Mouse (Mus musculus) lung, adult 18-20 months (tissue): Measurements from ENCODE around the gene Ctrl.
"Not testable (repeated sequence)": the region's sequence is repeated elsewhere in the genome, so short reads cannot be mapped to it uniquely, and the experiment has no call there.

Source experiments
- DNase-seq, 2 experiments: peaks; one replicate each; pipeline ENCODE4 v3.0.0; 2022; ENCODE audit warnings: mixed read lengths in 2 of 2

Ctrl gene

GRCm38 (mm10) chr8:105933762-105934161, at the start of gene Ctrl:
Ctrl (minus strand) TSS chr8:105933862.
- no peak for DNase-seq

GRCm38 (mm10) chr8:105983406-105983805, 49.7 kb upstream of the Ctrl start:
- not testable (repeated sequence) for DNase-seq

GRCm38 (mm10) chr8:105981146-105981545, 47.5 kb upstream of the Ctrl start:
- DNase-seq = no peak

- DNase-seq = no peak
Measured at GRCm38 (mm10) chr8:105979325-105979724, 45.7 kb upstream of the Ctrl start, which contains the start of gene Dpep3. Dpep3 (minus strand) TSS chr8:105979429.

- no peak for DNase-seq
Measured at GRCm38 (mm10) chr8:105975363-105975762, 41.7 kb upstream of the Ctrl start.

GRCm38 (mm10) chr8:105971019-105971720, 37.5 kb upstream of the Ctrl start:
- no peak for DNase-seq

- no peak for DNase-seq
Measured at GRCm38 (mm10) chr8:105969367-105969766, 35.7 kb upstream of the Ctrl start.

- DNase-seq = peak in 1 of 2 experiments; percentile 38
Measured at GRCm38 (mm10) chr8:105966692-105967311, 33.1 kb upstream of the Ctrl start.

- peak; percentile 82 to 88 for DNase-seq
Measured at GRCm38 (mm10) chr8:105965905-105966341, 32.3 kb upstream of the Ctrl start, which contains the start of gene Slc12a4. Slc12a4 (minus strand) TSS chr8:105966097.

GRCm38 (mm10) chr8:105965266-105965904, 31.7 kb upstream of the Ctrl start:
- peak; percentile 58 to 63 for DNase-seq

- no peak for DNase-seq
Measured at GRCm38 (mm10) chr8:105964506-105965265, 31.0 kb upstream of the Ctrl start.

GRCm38 (mm10) chr8:105961536-105961935, 27.9 kb upstream of the Ctrl start:
- DNase-seq = no peak

- DNase-seq = no peak
Measured at GRCm38 (mm10) chr8:105961101-105961500, 27.4 kb upstream of the Ctrl start.

- DNase-seq = peak; percentile 71 to 82
Measured at GRCm38 (mm10) chr8:105959350-105959749, 25.7 kb upstream of the Ctrl start.

GRCm38 (mm10) chr8:105957813-105958212, 24.2 kb upstream of the Ctrl start:
- DNase-seq = peak; percentile 50 to 63

- DNase-seq = peak in 1 of 2 experiments; percentile 31
Measured at GRCm38 (mm10) chr8:105956556-105956955, 22.9 kb upstream of the Ctrl start.

GRCm38 (mm10) chr8:105951057-105951659, 17.5 kb upstream of the Ctrl start:
- no peak for DNase-seq

- no peak for DNase-seq
Measured at GRCm38 (mm10) chr8:105949350-105949749, 15.7 kb upstream of the Ctrl start.

- no peak for DNase-seq
Measured at GRCm38 (mm10) chr8:105943321-105943739, 9.7 kb upstream of the Ctrl start, which contains the start of gene Lcat. Lcat (minus strand) TSS chr8:105943382.

- no peak for DNase-seq
Measured at GRCm38 (mm10) chr8:105942542-105942941, 8.9 kb upstream of the Ctrl start.

GRCm38 (mm10) chr8:105942026-105942425, 8.4 kb upstream of the Ctrl start:
- DNase-seq = no peak

- peak in 1 of 2 experiments; percentile 31 for DNase-seq
Measured at GRCm38 (mm10) chr8:105938306-105938669, 4.6 kb upstream of the Ctrl start, which contains the start of gene Psmb10. Psmb10 (minus strand) TSS chr8:105938444.
